ENCODE assay signal across 9 mouse cellular contexts in genomic region chr16:44530829-44531228, GRCm38 (mm10). TPM values are rescaled to one million over a fixed set of nuclear protein-coding genes. Genes with fewer than 3 reads are reported as not detected.
DNase-seq lines count a peak whose midpoint lies in the region; ATAC-seq and TF ChIP-seq lines count a peak whose summit lies in the region.
"Had no signal": no experiment of that assay in that cellular context is flagged by ENCODE, and none has a peak within 500 bp of the region (broad histone marks: within the 10 kb centered on the region; RNA-seq: fewer than 3 reads in every experiment).

No protein-coding gene starts in this region.

- H3K36me3 ChIP-seq in testis, adult 2 months (ENCODE audit: control insufficient read depth, insufficient read depth, low read length) = no peaks in the 10 kb centered on the region
- peaks cover 37% of the 10 kb centered on the region for H3K36me3 ChIP-seq in limb, embryonic 14.5 days (ENCODE audit: control insufficient read depth, insufficient read depth, low read length)

- peaks cover 9% of the 10 kb centered on the region for H3K4me1 ChIP-seq in testis, adult 2 months (ENCODE audit: control insufficient read depth, insufficient read depth, low read length)
- peaks cover 68% of the 10 kb centered on the region for H3K4me1 ChIP-seq in limb, embryonic 14.5 days (ENCODE audit: control insufficient read depth, insufficient read depth, low read length)

- no peaks in the 10 kb centered on the region for H3K9me3 ChIP-seq in limb, embryonic 14.5 days (ENCODE audit: control insufficient read depth, low read length)

- H3K4me2 ChIP-seq in limb, embryonic 14.5 days (replicated peaks; ENCODE audit: low read depth, low read length, severe bottlenecking) = peak overlapping the region; percentile 28

- DNase-seq in frontal cortex, postnatal 25 days (ENCODE audit: low spot score in 2 of 2) = no peak
- DNase-seq in testis, postnatal 10 days (ENCODE audit: low spot score) = no peak
- DNase-seq in limb, embryonic 14.5 days (ENCODE audit: low spot score) = peak; percentile 48
- no peak for DNase-seq in ovary, postnatal 14 days (ENCODE audit: low spot score)
- no peak for DNase-seq in urinary bladder, adult 18-20 months (ENCODE audit: low spot score in 2 of 2)
- DNase-seq in urinary bladder, postnatal 25 days (ENCODE audit: low spot score) = no peak

- WGBS in limb, embryonic 14.5 days = 4% methylated on average over 7 of the region's 7 CpGs

- peak overlapping the region; percentile 84 for H3K4me3 ChIP-seq in testis, adult 2 months (ENCODE audit: control insufficient read depth, low read depth, low read length)
- H3K4me3 ChIP-seq in limb, embryonic 14.5 days (replicated peaks; ENCODE audit: low read length) = no peak overlapping the region

- no peak for TF ChIP-seq CTCF in testis, adult 2 months (IDR thresholded peaks at IDR 0.05; ENCODE audit: control insufficient read depth, insufficient read depth, insufficient replicate concordance, low read depth, low read length)

- H3K27ac ChIP-seq in testis, adult 2 months (ENCODE audit: control insufficient read depth, insufficient read depth, low read depth, low read length) = peak overlapping the region; percentile 36
- H3K27ac ChIP-seq in limb, embryonic 14.5 days (replicated peaks; ENCODE audit: low read depth, low read length) = peak overlapping the region; percentile 58; the same call in 1 of the 2 replicates
- H3K27ac ChIP-seq: macrophage had no signal

- H3K9ac ChIP-seq in limb, embryonic 14.5 days (ENCODE audit: low read depth, low read length, severe bottlenecking) = 0 out of 2 replicates have a peak overlapping the region, but pooled peaks have one; percentile 28

- H3K27me3 ChIP-seq in testis, adult 2 months (ENCODE audit: control insufficient read depth, insufficient read depth, low read length) = no peaks in the 10 kb centered on the region
- no peaks in the 10 kb centered on the region for H3K27me3 ChIP-seq in limb, embryonic 14.5 days (ENCODE audit: control insufficient read depth, insufficient read depth, low read length)

- TF ChIP-seq POLR2A in testis, adult 2 months (IDR thresholded peaks at IDR 0.05; ENCODE audit: control insufficient read depth, low read depth, low read length) = peak; percentile 82; the same call in 1 of the 2 replicates
- no peak for TF ChIP-seq POLR2A in limb, embryonic 14.5 days (IDR thresholded peaks at IDR 0.05; ENCODE audit: borderline replicate concordance, extremely low read depth, insufficient read depth, insufficient read length)

- ATAC-seq in frontal cortex, adult (ENCODE audit: low TSS enrichment) = peak; percentile 75
- peak; percentile 39; the same call in 1 of the 2 replicates for ATAC-seq in limb, embryonic 14.5 days (ENCODE audit: low FRiP score, low read depth)

RNA-seq across cellular contexts. Expression of gene Boc, which starts 27.9 kb away (rescaled TPM):
- polyA plus RNA-seq in testis, adult 2 months (2012; rRNA removed) = 2.7 and 3.3 TPM in 2 replicates
- polyA plus RNA-seq in limb, embryonic 14.5 days (2012; rRNA removed) = 91.4 and 121 TPM in 2 replicates
- 59.8 and 72.3 TPM in 2 replicates for polyA plus RNA-seq in limb, embryonic 14.5 days (2014; fragmentation: Nextera tagmentation; extraction: Ambion mirVana)

Comparison
In these comparisons a context has a peak if more than half of its experiments do, and no peak if none do; other contexts are left out.
1. RNA of gene Boc, which starts 27.9 kb away (polyA plus RNA-seq): 59.8 to 121 TPM in limb, embryonic 14.5 days; 2.7 to 3.3 TPM in testis, adult 2 months; every median in the first group is over 10 times any median in the second.